Mouse (Mus musculus) lung, embryonic 15.5 days (tissue): Measurements from ENCODE around the gene Mtfr1l. TPM values are rescaled to one million over a fixed set of nuclear protein-coding genes. Genes with fewer than 3 reads are reported as not detected.
"Not testable (repeated sequence)": the region's sequence is repeated elsewhere in the genome, so short reads cannot be mapped to it uniquely, and the experiment has no call there.

Source experiments
- ATAC-seq: fragments of 200-750 bp; cut with Nextera tagmentation; 2 replicates; pipeline ENCODE4 v1.8.0; 2017; ENCODE audit warnings: moderate number of reproducible peaks, borderline replicate concordance; ENCODE audit not compliant: low FRiP score, low TSS enrichment; ENCODE audit errors: extremely low read depth
- H3K27ac ChIP-seq: fragments of 300-500 bp; sonication (generic); 2 replicates; pipeline ENCODE4 v1.5.1; 2015; ENCODE audit warnings: moderate library complexity, mild to moderate bottlenecking, inconsistent platforms
- H3K27me3 ChIP-seq: fragments of 300-500 bp; sonication (generic); 2 replicates; pipeline ENCODE4 v1.6.1; 2015; ENCODE audit warnings: inconsistent platforms
- H3K36me3 ChIP-seq: fragments of 300-500 bp; sonication (generic); 2 replicates; pipeline ENCODE4 v1.6.1; 2015; ENCODE audit warnings: inconsistent platforms
- H3K4me1 ChIP-seq: fragments of 300-500 bp; sonication (generic); 2 replicates; pipeline ENCODE4 v1.6.1; 2015; ENCODE audit warnings: inconsistent platforms
- H3K4me2 ChIP-seq: fragments of 300-500 bp; sonication (generic); 2 replicates; pipeline ENCODE4 v1.6.1; 2015; ENCODE audit warnings: inconsistent platforms, mild to moderate bottlenecking, moderate library complexity
- H3K4me3 ChIP-seq: fragments of 300-500 bp; sonication (generic); 2 replicates; pipeline ENCODE4 v1.5.1; 2015; ENCODE audit warnings: mild to moderate bottlenecking, inconsistent platforms
- H3K9ac ChIP-seq: fragments of 300-500 bp; sonication (generic); 2 replicates; pipeline ENCODE4 v1.6.1; 2015; ENCODE audit warnings: inconsistent platforms
- H3K9me3 ChIP-seq: fragments of 300-500 bp; sonication (generic); 2 replicates; pipeline ENCODE4 v1.6.1; 2016; ENCODE audit warnings: inconsistent platforms
- WGBS: fragments of 180-500 bp; shearing (Covaris S2); methylation state at CpG from one replicate; pipeline ENCODE4 v1.1.7; 2015; 5-methylcytosine and 5-hydroxymethylcytosine counted together
- polyA plus RNA-seq: library from polyadenylated mRNA; unstranded; fragments of >200 nt; fragmentation: Nextera tagmentation; extraction: Ambion mirVana; gene quantifications from 2 replicates; pipeline ENCODE4 v1.2.1, GENCODE M21; 2015

Mtfr1l gene
- polyA plus RNA-seq, 1 experiment from 2014 or later, result 114 TPM

DNA sequence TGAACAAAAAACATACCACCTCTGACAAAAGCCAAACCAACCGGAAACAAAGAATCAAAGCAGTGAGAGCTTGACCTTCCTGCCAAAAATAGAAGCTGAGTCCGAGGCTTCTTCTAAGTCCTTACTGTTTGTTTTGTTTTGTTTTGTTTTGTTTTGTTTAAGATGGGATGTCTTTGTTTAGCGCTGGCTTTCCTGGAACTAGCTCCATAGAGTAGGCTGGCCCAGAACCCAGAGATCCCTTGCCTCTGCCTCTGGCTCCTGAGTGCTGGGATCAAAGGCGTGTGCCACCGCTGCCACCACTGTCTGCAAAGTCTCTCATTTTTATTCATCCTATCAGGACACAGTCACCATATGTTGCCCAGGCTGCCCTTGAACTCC is 39.7 kb downstream of the Mtfr1l start:
- no peak overlapping the region for H3K4me3 ChIP-seq
- 57% methylated on average over 5 of the region's 5 CpGs for WGBS
- H3K4me1 ChIP-seq, result peaks cover 40% of the 10 kb centered on the region
- peak overlapping the region; percentile 26; the same call in 1 of the 2 replicates for H3K27ac ChIP-seq
- ATAC-seq, result no peak
- H3K36me3 ChIP-seq, result no peaks in the 10 kb centered on the region
- H3K27me3 ChIP-seq, result no peaks in the 10 kb centered on the region
- H3K4me2 ChIP-seq, result no peak overlapping the region
- no peak overlapping the region for H3K9ac ChIP-seq
- H3K9me3 ChIP-seq, result no peaks in the 10 kb centered on the region

GRCm38 (mm10) chr4:134494780-134495545 is 40.2 kb downstream of the Mtfr1l start:
- ATAC-seq, result no peak
- no peaks in the 10 kb centered on the region for H3K9me3 ChIP-seq
- peaks cover 43% of the 10 kb centered on the region for H3K4me1 ChIP-seq
- H3K36me3 ChIP-seq, result no peaks in the 10 kb centered on the region
- H3K9ac ChIP-seq, result no peak overlapping the region
- no peak overlapping the region for H3K4me2 ChIP-seq
- H3K27me3 ChIP-seq, result no peaks in the 10 kb centered on the region
- H3K4me3 ChIP-seq, result no peak overlapping the region
- peak overlapping the region; percentile 26; the same call in 1 of the 2 replicates for H3K27ac ChIP-seq
- WGBS, result 50% methylated on average over 16 of the region's 16 CpGs

GRCm38 (mm10) chr4:134494161-134494560 is 41.0 kb downstream of the Mtfr1l start:
- not testable (repeated sequence) for H3K36me3 ChIP-seq, H3K27ac ChIP-seq, H3K27me3 ChIP-seq, H3K4me3 ChIP-seq, H3K9me3 ChIP-seq, H3K9ac ChIP-seq, ATAC-seq, H3K4me2 ChIP-seq
- H3K4me1 ChIP-seq, result peaks cover 44% of the 10 kb centered on the region
- WGBS, result 87% methylated on average over 6 of the region's 6 CpGs

DNA sequence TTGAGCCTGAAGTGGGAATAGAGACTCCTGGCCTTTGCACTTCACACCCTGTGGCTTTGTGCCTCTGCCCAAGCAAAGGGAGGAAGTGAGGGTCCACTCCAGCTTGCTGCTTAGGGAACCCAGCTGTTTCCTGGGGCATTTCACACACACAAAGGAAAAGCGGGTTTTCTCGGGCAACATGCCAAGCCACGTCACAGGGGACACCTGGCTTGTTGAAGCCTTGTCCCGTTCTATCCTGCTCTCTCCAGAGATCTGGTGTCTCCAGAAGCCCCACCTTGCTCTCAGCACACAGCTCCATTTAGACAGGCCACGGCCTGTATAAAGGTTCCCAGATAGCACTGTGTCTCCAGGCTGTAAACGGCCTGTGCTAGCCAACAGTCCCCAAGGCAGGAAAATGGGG is 43.5 kb downstream of the Mtfr1l start:
- no peaks in the 10 kb centered on the region for H3K36me3 ChIP-seq
- WGBS, result 44% methylated on average over 6 of the region's 6 CpGs
- H3K4me2 ChIP-seq, result no peak overlapping the region
- no peaks in the 10 kb centered on the region for H3K9me3 ChIP-seq
- no peak for ATAC-seq
- H3K4me3 ChIP-seq, result no peak overlapping the region
- no peak overlapping the region for H3K27ac ChIP-seq
- H3K4me1 ChIP-seq, result peaks cover 39% of the 10 kb centered on the region
- H3K27me3 ChIP-seq, result no peaks in the 10 kb centered on the region
- H3K9ac ChIP-seq, result no peak overlapping the region

DNA sequence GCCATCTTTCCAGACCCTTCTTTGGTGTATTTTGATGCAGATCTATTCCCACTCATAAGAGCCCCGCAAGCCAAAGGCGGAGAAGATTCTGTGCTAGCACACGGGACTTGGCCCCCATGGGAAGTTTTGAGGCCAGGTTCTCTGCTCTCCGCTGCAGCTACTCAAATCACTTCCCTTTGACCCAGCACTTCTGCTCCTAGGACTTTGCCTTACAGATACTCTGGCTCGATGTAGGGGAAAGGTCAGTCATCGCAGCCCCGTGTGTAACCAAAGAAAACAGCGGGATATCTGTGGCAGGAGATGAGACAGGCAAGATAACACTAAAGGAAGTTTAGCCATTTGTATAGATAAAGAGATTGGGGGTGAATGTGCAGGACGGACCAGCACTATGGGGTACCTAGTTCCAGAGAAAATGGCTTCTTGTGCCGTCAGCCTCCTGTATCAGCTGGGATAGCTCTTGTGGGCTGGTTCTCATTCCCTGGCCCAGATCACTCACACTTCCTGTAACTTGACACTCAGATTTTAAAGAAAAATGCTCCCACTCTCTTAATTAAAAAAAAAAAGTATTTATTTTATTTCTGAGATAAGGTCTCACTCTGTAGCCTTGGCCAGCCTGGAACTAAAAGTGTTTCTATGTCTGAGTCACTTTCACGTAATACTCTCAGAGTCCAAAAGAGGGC is 45.1 kb downstream of the Mtfr1l start:
- no peaks in the 10 kb centered on the region for H3K36me3 ChIP-seq
- H3K9me3 ChIP-seq, result no peaks in the 10 kb centered on the region
- H3K9ac ChIP-seq, result no peak overlapping the region
- peaks cover 23% of the 10 kb centered on the region for H3K4me1 ChIP-seq
- no peaks in the 10 kb centered on the region for H3K27me3 ChIP-seq
- H3K27ac ChIP-seq, result no peak overlapping the region
- ATAC-seq, result no peak
- 62% methylated on average over 11 of the region's 11 CpGs for WGBS
- no peak overlapping the region for H3K4me2 ChIP-seq
- no peak overlapping the region for H3K4me3 ChIP-seq

DNA sequence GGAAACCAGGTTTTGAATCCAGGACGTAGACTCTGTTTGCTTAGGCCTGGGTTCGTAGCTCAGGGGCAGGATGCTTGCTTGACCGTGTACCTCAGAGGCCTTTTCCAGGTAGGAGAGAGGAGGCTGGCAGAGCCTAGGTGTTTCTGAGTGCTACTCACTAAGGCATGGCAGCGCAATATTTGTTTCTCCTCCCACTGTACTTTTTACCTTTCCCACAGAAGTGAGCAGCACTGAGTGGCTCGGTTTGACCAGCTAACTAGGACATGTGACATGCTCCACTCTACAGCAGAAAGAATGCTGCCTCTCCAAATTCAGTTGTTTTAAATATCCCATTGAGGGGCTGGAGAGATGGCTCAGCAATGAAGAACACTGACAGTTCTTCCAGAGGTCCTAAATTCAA is 47.0 kb downstream of the Mtfr1l start:
- H3K9ac ChIP-seq, result no peak overlapping the region
- H3K27ac ChIP-seq, result no peak overlapping the region
- no peaks in the 10 kb centered on the region for H3K9me3 ChIP-seq
- no peak overlapping the region for H3K4me2 ChIP-seq
- peak; percentile 36; the same call in 1 of the 2 replicates for ATAC-seq
- 66% methylated on average over 5 of the region's 5 CpGs for WGBS
- H3K27me3 ChIP-seq, result no peaks in the 10 kb centered on the region; the same call in 1 of the 2 replicates
- no peak overlapping the region for H3K4me3 ChIP-seq
- H3K36me3 ChIP-seq, result no peaks in the 10 kb centered on the region
- 0 out of 2 replicates have a peak, but pooled peaks cover 15% of the 10 kb centered on the region for H3K4me1 ChIP-seq

DNA sequence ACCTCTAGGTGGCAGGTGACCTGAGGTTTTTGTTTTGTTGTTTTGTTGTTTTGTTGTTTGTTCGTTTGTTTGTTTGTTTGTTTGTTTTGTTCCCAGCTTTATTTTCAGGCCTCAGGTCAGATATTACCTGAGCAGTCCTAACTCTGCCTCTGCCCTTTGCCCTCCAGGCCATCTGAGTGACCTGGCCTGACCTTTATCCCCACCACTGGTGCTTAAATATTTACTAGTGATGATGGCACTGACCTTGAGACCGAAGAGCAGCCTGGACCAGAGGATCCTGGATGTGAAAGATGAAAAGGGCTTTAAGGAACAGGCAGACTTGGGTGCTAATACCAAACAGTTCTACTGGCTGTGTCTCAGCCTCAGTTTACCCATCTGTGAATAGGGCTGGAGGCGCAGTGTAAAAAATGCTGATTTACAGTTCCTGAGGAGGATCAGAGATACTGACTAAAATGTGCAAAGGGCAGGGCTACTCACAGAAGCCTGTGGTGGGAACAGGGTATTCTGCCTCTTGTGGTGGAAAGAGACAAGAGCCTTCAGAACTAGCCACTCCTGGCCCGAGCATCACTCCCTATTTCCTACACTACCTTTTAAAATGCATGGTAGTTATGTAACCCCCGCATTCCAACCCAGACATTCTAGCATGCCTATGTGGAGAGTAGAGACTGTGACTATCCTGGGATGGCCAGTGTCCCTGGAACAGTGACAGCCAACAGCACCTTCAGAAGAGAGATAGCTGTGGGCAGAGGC is 49.9 kb downstream of the Mtfr1l start:
- ATAC-seq, result no peak
- Histone ChIP-seq H3K27ac (no peak overlapping the region), H3K4me3 (no peak overlapping the region), H3K9ac (no peak overlapping the region), H3K4me1 (0 out of 2 replicates have a peak, but pooled peaks cover 15% of the 10 kb centered on the region), H3K9me3 (no peaks in the 10 kb centered on the region), H3K36me3 (no peaks in the 10 kb centered on the region), H3K4me2 (no peak overlapping the region), H3K27me3 (peaks cover 3% of the 10 kb centered on the region; the same call in 1 of the 2 replicates)
- WGBS, result 72% methylated on average over 5 of the region's 5 CpGs

DNA sequence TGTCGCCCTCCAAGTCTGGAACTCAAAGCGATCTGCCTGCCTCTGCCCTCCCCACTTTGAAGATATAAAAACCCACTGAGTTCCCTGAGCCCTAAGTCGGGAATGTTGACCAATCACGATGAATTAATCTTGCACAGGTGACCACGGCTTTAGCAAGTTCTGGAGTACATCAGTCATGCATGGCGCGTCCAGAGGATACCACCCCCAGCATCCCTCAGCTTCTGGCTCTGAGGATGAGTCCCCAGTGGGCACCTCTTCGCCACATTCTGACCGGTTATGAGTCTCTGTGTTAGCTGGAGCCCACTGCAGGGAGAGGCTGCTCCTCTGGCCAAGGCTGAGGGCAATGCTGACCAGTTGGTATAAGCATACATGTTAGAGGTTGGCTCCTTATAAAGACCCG is 51.0 kb downstream of the Mtfr1l start:
- H3K4me3 ChIP-seq, result no peak overlapping the region
- H3K4me1 ChIP-seq, result 0 out of 2 replicates have a peak, but pooled peaks cover 10% of the 10 kb centered on the region
- ATAC-seq, result no peak
- H3K27ac ChIP-seq, result no peak overlapping the region
- no peaks in the 10 kb centered on the region for H3K9me3 ChIP-seq
- H3K4me2 ChIP-seq, result no peak overlapping the region
- H3K9ac ChIP-seq, result no peak overlapping the region
- WGBS, result 79% methylated on average over 10 of the region's 10 CpGs
- peaks cover 3% of the 10 kb centered on the region; the same call in 1 of the 2 replicates for H3K27me3 ChIP-seq
- no peaks in the 10 kb centered on the region for H3K36me3 ChIP-seq

DNA sequence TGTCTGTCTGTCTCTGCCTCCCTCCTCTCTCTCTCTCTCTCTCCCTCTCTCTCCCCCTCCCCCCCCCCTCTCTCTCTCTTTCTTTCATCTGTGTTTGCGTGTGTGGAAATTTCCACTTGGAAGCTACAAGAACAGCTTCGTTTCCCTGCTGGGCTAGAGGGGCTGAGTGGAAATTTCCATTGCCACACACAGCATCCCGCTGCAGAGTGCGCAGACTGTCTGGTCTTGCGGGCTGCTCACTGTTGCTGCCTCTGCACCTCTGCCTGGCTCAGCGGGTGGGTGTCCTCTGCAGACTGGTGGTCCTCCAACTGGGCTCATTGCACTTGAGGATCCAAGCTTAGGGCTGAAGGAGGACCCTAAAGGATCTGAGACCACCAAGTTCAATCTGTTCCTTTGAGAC is 51.5 kb downstream of the Mtfr1l start:
- Histone ChIP-seq H3K9me3 (no peaks in the 10 kb centered on the region), H3K27ac (no peak overlapping the region), H3K9ac (no peak overlapping the region), H3K4me2 (no peak overlapping the region), H3K27me3 (peaks cover 3% of the 10 kb centered on the region; the same call in 1 of the 2 replicates), H3K4me1 (0 out of 2 replicates have a peak, but pooled peaks cover 10% of the 10 kb centered on the region), H3K36me3 (no peaks in the 10 kb centered on the region), H3K4me3 (no peak overlapping the region)
- ATAC-seq, result no peak
- WGBS, result 43% methylated on average over 6 of the region's 6 CpGs

DNA sequence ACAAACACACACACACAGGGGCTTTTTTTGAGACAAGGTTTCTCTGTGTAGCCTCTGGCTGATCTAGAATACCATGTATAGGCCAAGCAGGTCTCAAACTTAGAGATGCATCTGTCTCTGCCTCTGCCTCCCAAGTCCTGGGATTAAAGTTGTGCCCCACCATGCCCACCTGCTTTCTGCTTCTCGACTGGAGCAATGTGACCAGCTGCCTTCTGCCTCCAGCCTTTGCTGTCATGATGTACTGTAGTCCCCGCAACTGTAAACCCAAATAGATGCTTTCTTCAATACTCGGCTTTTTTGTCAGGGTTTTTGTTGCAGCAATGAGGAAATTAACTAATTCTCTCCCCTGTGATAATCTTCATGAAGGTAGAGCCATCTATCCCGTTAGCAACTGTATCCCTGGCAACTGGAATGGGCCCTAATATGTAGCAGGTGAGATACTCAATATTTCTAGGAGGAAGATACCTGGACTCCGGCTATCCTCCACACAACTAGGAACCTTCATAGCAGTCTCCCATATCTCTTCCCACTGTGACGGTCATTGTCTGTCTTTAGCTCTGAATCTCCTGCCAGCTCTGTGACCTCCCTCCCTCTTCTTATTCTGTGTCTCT is 52.0 kb downstream of the Mtfr1l start:
- Histone ChIP-seq H3K9me3 (no peaks in the 10 kb centered on the region), H3K9ac (no peak overlapping the region), H3K4me2 (no peak overlapping the region), H3K36me3 (no peaks in the 10 kb centered on the region), H3K27me3 (peaks cover 3% of the 10 kb centered on the region; the same call in 1 of the 2 replicates), H3K4me1 (0 out of 2 replicates have a peak, but pooled peaks cover 5% of the 10 kb centered on the region), H3K4me3 (no peak overlapping the region), H3K27ac (no peak overlapping the region)
- WGBS, result 55% methylated on average over 6 of the region's 6 CpGs
- no peak for ATAC-seq

DNA sequence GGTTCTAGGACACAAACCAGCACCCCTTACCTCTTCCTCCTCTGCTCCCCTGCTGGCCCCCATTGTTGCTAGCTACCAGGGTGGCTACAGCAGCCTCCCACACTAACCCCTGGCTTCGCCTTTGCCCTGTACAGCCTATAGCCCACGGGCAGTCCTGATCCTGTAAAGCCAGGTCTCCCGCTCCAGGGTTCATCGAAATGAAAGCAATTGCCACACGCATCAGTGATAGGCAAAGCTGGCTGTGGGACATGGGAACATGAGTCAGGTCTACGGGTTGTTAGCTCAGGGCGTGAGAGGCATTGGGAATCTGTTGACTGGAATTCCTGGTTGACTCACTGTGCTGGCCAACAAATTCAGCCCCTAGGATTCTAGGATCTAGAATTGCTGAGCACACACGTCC is 52.7 kb downstream of the Mtfr1l start:
- no peaks in the 10 kb centered on the region for H3K9me3 ChIP-seq
- ATAC-seq, result no peak
- no peak overlapping the region for H3K4me3 ChIP-seq
- no peaks in the 10 kb centered on the region for H3K4me1 ChIP-seq
- WGBS, result 66% methylated on average over 8 of the region's 8 CpGs
- no peaks in the 10 kb centered on the region for H3K36me3 ChIP-seq
- H3K27me3 ChIP-seq, result peaks cover 3% of the 10 kb centered on the region; the same call in 1 of the 2 replicates
- H3K27ac ChIP-seq, result no peak overlapping the region
- no peak overlapping the region for H3K4me2 ChIP-seq
- no peak overlapping the region for H3K9ac ChIP-seq
